Mouse (Mus musculus): ENCODE measurements at regions not wholly inside any gene's neighbourhood (a gene's known extent, or its start where the extent isn't known, plus 50 kb on each side); places are given as distances from the start of the nearest gene placed in this dataset.

DNA sequence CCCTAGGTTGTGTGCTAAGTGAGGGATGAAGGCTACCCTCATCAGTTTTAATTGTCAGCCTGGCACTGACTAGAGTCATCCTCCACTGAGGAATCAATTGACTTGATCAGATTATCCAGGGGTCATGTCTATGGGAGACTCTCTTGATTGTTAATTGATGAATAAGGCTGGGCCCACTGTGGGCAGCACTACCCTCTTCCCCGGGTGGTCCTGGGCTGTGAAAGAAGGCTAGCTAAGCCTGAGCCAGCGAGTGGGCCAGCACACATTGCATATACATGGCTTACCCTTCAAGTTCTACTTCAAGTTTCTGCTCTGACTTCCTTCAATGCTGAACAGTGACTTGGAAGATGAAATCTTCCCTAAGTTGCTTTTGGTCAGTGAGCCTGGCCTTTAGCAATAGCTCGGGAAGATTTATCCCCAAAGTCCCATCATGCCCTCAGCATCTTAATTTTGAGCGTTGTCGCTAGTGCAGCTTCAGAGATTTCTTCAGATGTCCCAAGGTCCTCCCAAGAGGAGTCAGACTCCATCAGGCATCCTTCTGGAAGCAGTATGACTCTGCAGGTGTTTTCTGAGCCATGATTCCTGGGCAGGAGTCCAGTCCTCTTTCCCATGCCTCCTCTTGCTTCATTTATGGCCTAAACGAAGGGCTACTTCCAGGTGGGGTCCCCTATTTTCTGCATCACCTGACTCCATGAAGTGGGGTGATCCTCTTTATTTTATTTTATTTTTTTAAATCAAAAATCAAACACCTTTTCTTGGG lies 55.7 kb upstream of the Ywhaq start:
- no peaks in the 10 kb centered on the region for H3K79me3 ChIP-seq (ENCODE audit: low read depth)
- H3K36me3 ChIP-seq (ENCODE audit: control insufficient read depth, insufficient read depth): no peaks in the 10 kb centered on the region
- no peak overlapping the region for H3K4me3 ChIP-seq (ENCODE audit: insufficient read depth, poor library complexity, severe bottlenecking)
- H3K27me3 ChIP-seq (ENCODE audit: control insufficient read depth, insufficient read depth, insufficient read length): no peaks in the 10 kb centered on the region
- no peak for TF ChIP-seq USF1 (IDR thresholded peaks at IDR 0.05; ENCODE audit: low read depth)
- TF ChIP-seq MAX (IDR thresholded peaks at IDR 0.05): no peak
- no peak for TF ChIP-seq FOSL1 (IDR thresholded peaks at IDR 0.05; ENCODE audit: insufficient read depth, low read length, poor library complexity, severe bottlenecking)
- TF ChIP-seq CTCF (IDR thresholded peaks at IDR 0.05; ENCODE audit: control insufficient read depth, insufficient read depth, insufficient read length): no peak
- TF ChIP-seq CEBPB (IDR thresholded peaks at IDR 0.05; ENCODE audit: low read depth): no peak
- TF ChIP-seq MYOG (IDR thresholded peaks at IDR 0.05; ENCODE audit: control insufficient read depth, extremely low read depth, insufficient read length): no peak
- no peak for TF ChIP-seq MYOD1 (IDR thresholded peaks at IDR 0.05; ENCODE audit: control insufficient read depth, insufficient read length, low read depth)
- no peaks in the 10 kb centered on the region for H3K79me2 ChIP-seq (ENCODE audit: control insufficient read depth, insufficient read depth)
- no peak overlapping the region for H3ac ChIP-seq (ENCODE audit: control insufficient read depth, insufficient read length, low read depth)

DNA sequence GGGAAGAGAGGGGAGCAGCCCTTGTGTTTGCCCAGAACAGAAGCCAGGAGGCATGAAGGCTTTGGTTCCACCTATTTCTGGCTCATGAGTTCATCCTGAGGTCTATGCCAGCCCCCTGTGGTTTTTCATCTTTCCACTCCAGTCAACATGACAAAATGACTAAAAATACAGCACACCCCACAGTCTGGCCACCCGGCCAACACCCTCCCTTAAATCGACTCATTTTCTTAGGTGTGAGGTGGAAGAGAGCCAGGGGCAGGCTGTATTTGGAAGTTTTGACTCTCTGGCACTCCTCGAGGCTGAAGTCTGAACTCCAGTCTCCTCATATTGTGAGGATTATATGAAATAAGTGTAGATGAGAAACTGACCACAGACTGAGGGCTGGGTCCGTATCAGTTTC lies 55.0 kb upstream of the Ywhaq start:
- no peaks in the 10 kb centered on the region for H3K36me3 ChIP-seq (ENCODE audit: control insufficient read depth, insufficient read depth)
- no peaks in the 10 kb centered on the region for H3K27me3 ChIP-seq (ENCODE audit: control insufficient read depth, insufficient read depth, insufficient read length)
- no peak overlapping the region for H3K4me3 ChIP-seq (ENCODE audit: insufficient read depth, poor library complexity, severe bottlenecking)
- no peak overlapping the region for H3ac ChIP-seq (ENCODE audit: control insufficient read depth, insufficient read length, low read depth)
- TF ChIP-seq CEBPB (IDR thresholded peaks at IDR 0.05; ENCODE audit: low read depth): no peak
- TF ChIP-seq MYOG (IDR thresholded peaks at IDR 0.05; ENCODE audit: control insufficient read depth, extremely low read depth, insufficient read length): no peak
- no peak for TF ChIP-seq MAX (IDR thresholded peaks at IDR 0.05)
- TF ChIP-seq USF1 (IDR thresholded peaks at IDR 0.05; ENCODE audit: low read depth): no peak
- no peaks in the 10 kb centered on the region for H3K79me2 ChIP-seq (ENCODE audit: control insufficient read depth, insufficient read depth)
- H3K79me3 ChIP-seq (ENCODE audit: low read depth): no peaks in the 10 kb centered on the region

DNA sequence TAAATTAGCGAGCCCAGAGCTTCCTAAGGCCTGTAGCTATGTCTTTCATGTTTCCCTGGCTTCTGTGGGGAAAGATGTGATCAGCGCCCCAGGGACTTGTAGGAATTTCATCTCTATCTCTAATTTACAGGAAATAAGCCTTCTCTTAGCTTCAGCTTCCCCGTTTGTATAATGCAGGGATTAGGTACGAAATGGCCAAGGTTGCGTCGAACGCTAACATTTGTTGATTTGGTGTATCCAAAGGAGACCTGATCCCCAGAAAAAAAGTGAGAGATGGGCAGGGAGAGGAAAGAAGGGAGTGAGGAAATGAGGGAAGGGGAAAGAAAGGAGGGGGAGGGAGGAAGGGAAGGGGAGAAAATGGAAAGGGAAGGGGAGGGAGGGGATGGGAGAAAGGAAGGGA lies 54.5 kb upstream of the Ywhaq start:
- no peak for TF ChIP-seq MAX (IDR thresholded peaks at IDR 0.05)
- no peak for TF ChIP-seq MYOD1 (IDR thresholded peaks at IDR 0.05; ENCODE audit: control insufficient read depth, insufficient read length, low read depth)
- TF ChIP-seq FOSL1 (IDR thresholded peaks at IDR 0.05; ENCODE audit: insufficient read depth, low read length, poor library complexity, severe bottlenecking): no peak
- TF ChIP-seq CTCF (IDR thresholded peaks at IDR 0.05; ENCODE audit: control insufficient read depth, insufficient read depth, insufficient read length): no peak
- no peak for TF ChIP-seq CEBPB (IDR thresholded peaks at IDR 0.05; ENCODE audit: low read depth)
- no peak for TF ChIP-seq USF1 (IDR thresholded peaks at IDR 0.05; ENCODE audit: low read depth)
- no peak for TF ChIP-seq MYOG (IDR thresholded peaks at IDR 0.05; ENCODE audit: control insufficient read depth, extremely low read depth, insufficient read length)
- no peaks in the 10 kb centered on the region for H3K79me3 ChIP-seq (ENCODE audit: low read depth)
- H3K27me3 ChIP-seq (ENCODE audit: control insufficient read depth, insufficient read depth, insufficient read length): no peaks in the 10 kb centered on the region
- H3K4me3 ChIP-seq (ENCODE audit: insufficient read depth, poor library complexity, severe bottlenecking): no peak overlapping the region
- no peak overlapping the region for H3ac ChIP-seq (ENCODE audit: control insufficient read depth, insufficient read length, low read depth)
- no peaks in the 10 kb centered on the region for H3K79me2 ChIP-seq (ENCODE audit: control insufficient read depth, insufficient read depth)
- H3K36me3 ChIP-seq (ENCODE audit: control insufficient read depth, insufficient read depth): no peaks in the 10 kb centered on the region

DNA sequence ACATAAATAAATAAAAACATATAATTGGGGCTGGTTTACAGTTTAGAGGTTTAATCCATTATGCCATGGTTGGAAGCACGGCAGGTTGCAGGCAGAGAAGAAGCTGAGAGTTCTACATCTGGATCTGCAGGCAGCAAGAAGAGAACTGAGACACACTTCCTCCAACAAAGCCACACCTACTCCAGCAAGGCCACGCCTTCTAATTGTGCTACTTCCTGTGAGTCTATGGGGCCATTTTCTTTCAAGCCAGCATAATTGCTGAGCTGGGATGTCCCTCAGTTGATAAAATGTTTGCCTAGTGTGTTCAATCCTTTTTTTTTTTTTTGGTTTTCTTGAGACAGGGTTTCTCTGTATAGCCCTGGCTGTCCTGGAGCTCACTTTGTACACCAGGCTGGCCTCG lies 52.8 kb upstream of the Ywhaq start:
- Histone ChIP-seq H3ac (ENCODE audit: control insufficient read depth, insufficient read length, low read depth) (no peak overlapping the region), H3K79me2 (ENCODE audit: control insufficient read depth, insufficient read depth) (no peaks in the 10 kb centered on the region), H3K27me3 (ENCODE audit: control insufficient read depth, insufficient read depth, insufficient read length) (no peaks in the 10 kb centered on the region), H3K36me3 (ENCODE audit: control insufficient read depth, insufficient read depth) (no peaks in the 10 kb centered on the region), H3K79me3 (ENCODE audit: low read depth) (no peaks in the 10 kb centered on the region), H3K4me3 (ENCODE audit: insufficient read depth, poor library complexity, severe bottlenecking) (no peak overlapping the region)
- no peak for TF ChIP-seq MYOD1 (IDR thresholded peaks at IDR 0.05; ENCODE audit: control insufficient read depth, insufficient read length, low read depth)
- no peak for TF ChIP-seq CEBPB (IDR thresholded peaks at IDR 0.05; ENCODE audit: low read depth)
- no peak for TF ChIP-seq FOSL1 (IDR thresholded peaks at IDR 0.05; ENCODE audit: insufficient read depth, low read length, poor library complexity, severe bottlenecking)
- no peak for TF ChIP-seq MYOG (IDR thresholded peaks at IDR 0.05; ENCODE audit: control insufficient read depth, extremely low read depth, insufficient read length)
- no peak for TF ChIP-seq USF1 (IDR thresholded peaks at IDR 0.05; ENCODE audit: low read depth)
- no peak for TF ChIP-seq MAX (IDR thresholded peaks at IDR 0.05)
- TF ChIP-seq CTCF (IDR thresholded peaks at IDR 0.05; ENCODE audit: control insufficient read depth, insufficient read depth, insufficient read length): no peak

Data from C2C12 (cell line).